Mouse (Mus musculus): ENCODE data around the gene Il33.
"Not testable (repeated sequence)": the region's sequence is repeated elsewhere in the genome, so short reads cannot be mapped to it uniquely, and the experiment has no call there.

Gene Il33

GRCm38 (mm10) chr19:29940239-29940638 lies 15.3 kb downstream of the Il33 start:
- no peak for DNase-seq (ENCODE audit: low read depth, low spot score)

GRCm38 (mm10) chr19:29941208-29941607 lies 16.3 kb downstream of the Il33 start:
- no peak for DNase-seq (ENCODE audit: low read depth, low spot score)

GRCm38 (mm10) chr19:29942358-29942757 lies 17.4 kb downstream of the Il33 start:
- no peak for DNase-seq (ENCODE audit: low read depth, low spot score)

- DNase-seq (ENCODE audit: low read depth, low spot score): no peak
Observed at GRCm38 (mm10) chr19:29944426-29944825, 19.5 kb downstream of the Il33 start.

- DNase-seq (ENCODE audit: low read depth, low spot score): not testable (repeated sequence)
Observed at GRCm38 (mm10) chr19:29944935-29945334, 20.0 kb downstream of the Il33 start.

GRCm38 (mm10) chr19:29945557-29946422 lies 20.9 kb downstream of the Il33 start:
- DNase-seq (ENCODE audit: low read depth, low spot score): peak; percentile 45

- no peak for DNase-seq (ENCODE audit: low read depth, low spot score)
Observed at GRCm38 (mm10) chr19:29946423-29946716, 21.5 kb downstream of the Il33 start.

- no peak for DNase-seq (ENCODE audit: low read depth, low spot score)
Observed at GRCm38 (mm10) chr19:29947056-29947455, 22.1 kb downstream of the Il33 start.

- peak; percentile 75 for DNase-seq (ENCODE audit: low read depth, low spot score)
Observed at GRCm38 (mm10) chr19:29947891-29948801, 23.2 kb downstream of the Il33 start.

GRCm38 (mm10) chr19:29952538-29952937 lies 27.6 kb downstream of the Il33 start:
- no peak for DNase-seq (ENCODE audit: low read depth, low spot score)

- no peak for DNase-seq (ENCODE audit: low read depth, low spot score)
Observed at GRCm38 (mm10) chr19:29953833-29954232, 28.9 kb downstream of the Il33 start.

- DNase-seq (ENCODE audit: low read depth, low spot score): no peak
Observed at GRCm38 (mm10) chr19:29955454-29955853, 30.5 kb downstream of the Il33 start.

- no peak for DNase-seq (ENCODE audit: low read depth, low spot score)
Observed at GRCm38 (mm10) chr19:29960906-29961305, 36.0 kb downstream of the Il33 start.

- no peak for DNase-seq (ENCODE audit: low read depth, low spot score)
Observed at GRCm38 (mm10) chr19:29961842-29962241, 36.9 kb downstream of the Il33 start.

- no peak for DNase-seq (ENCODE audit: low read depth, low spot score)
Observed at GRCm38 (mm10) chr19:29963598-29964092, 38.7 kb downstream of the Il33 start.

- no peak for DNase-seq (ENCODE audit: low read depth, low spot score)
Observed at GRCm38 (mm10) chr19:29967960-29968359, 43.0 kb downstream of the Il33 start.

- no peak for DNase-seq (ENCODE audit: low read depth, low spot score)
Observed at GRCm38 (mm10) chr19:29973396-29973795, 48.5 kb downstream of the Il33 start.

- DNase-seq (ENCODE audit: low read depth, low spot score): peak; percentile 55
Observed at GRCm38 (mm10) chr19:29978847-29979246, 53.9 kb downstream of the Il33 start.

- no peak for DNase-seq (ENCODE audit: low read depth, low spot score)
Observed at GRCm38 (mm10) chr19:29979452-29980089, 54.7 kb downstream of the Il33 start.

- no peak for DNase-seq (ENCODE audit: low read depth, low spot score)
Observed at GRCm38 (mm10) chr19:29984208-29985005, 59.5 kb downstream of the Il33 start.

- DNase-seq (ENCODE audit: low read depth, low spot score): no peak
Observed at GRCm38 (mm10) chr19:29986464-29987091, 61.7 kb downstream of the Il33 start.
